Mouse (Mus musculus): ENCODE measurements at regions not wholly inside any gene's neighbourhood (a gene's known extent, or its start where the extent isn't known, plus 50 kb on each side); places are given as distances from the start of the nearest gene placed in this dataset.
A peak's percentile ranks its signal among the peaks of the same experiment; 100 is the strongest.

GRCm38 (mm10) chr4:23490224-23490623 is 1002.1 kb upstream of the Pou3f2 start:
- H3K9ac ChIP-seq (ENCODE audit: low read length) = no peak overlapping the region
- peak overlapping the region; percentile 60; the same call in 1 of the 2 replicates for H3K27ac ChIP-seq (ENCODE audit: low read depth, low read length)
- H3K27me3 ChIP-seq (ENCODE audit: control insufficient read depth, insufficient read depth, low read length) = no peaks in the 10 kb centered on the region
- ATAC-seq (replicated peaks; ENCODE audit: low FRiP score) (peak; percentile 92), DNase-seq (ENCODE audit: low spot score) (peak; percentile 51)
- no peaks in the 10 kb centered on the region for H3K9me3 ChIP-seq (ENCODE audit: control insufficient read depth, low read length)
- peaks cover 2% of the 10 kb centered on the region; the same call in 1 of the 2 replicates for H3K4me1 ChIP-seq (replicated peaks; ENCODE audit: control insufficient read depth, insufficient read depth, low read length)
- H3K36me3 ChIP-seq (ENCODE audit: control insufficient read depth, insufficient read depth, low read length) = no peaks in the 10 kb centered on the region
- no peak overlapping the region for H3K4me3 ChIP-seq (ENCODE audit: low read depth, low read length)
- H3K4me2 ChIP-seq (ENCODE audit: low read depth, low read length, severe bottlenecking) = no peak overlapping the region
- WGBS = 5% methylated on average over 3 of the region's 3 CpGs

- no peak overlapping the region for H3K4me2 ChIP-seq (ENCODE audit: low read depth, low read length, severe bottlenecking)
- WGBS = 6% methylated on average over 2 of the region's 2 CpGs
- no peak overlapping the region for H3K4me3 ChIP-seq (ENCODE audit: low read depth, low read length)
- no peak overlapping the region for H3K27ac ChIP-seq (ENCODE audit: low read depth, low read length)
- no peaks in the 10 kb centered on the region for H3K27me3 ChIP-seq (ENCODE audit: control insufficient read depth, insufficient read depth, low read length)
- ATAC-seq (replicated peaks; ENCODE audit: low FRiP score) = peak; percentile 70
- no peak overlapping the region for H3K9ac ChIP-seq (ENCODE audit: low read length)
- H3K4me1 ChIP-seq (replicated peaks; ENCODE audit: control insufficient read depth, insufficient read depth, low read length) = peaks cover 2% of the 10 kb centered on the region; the same call in 1 of the 2 replicates
- H3K9me3 ChIP-seq (ENCODE audit: control insufficient read depth, low read length) = no peaks in the 10 kb centered on the region
- DNase-seq (ENCODE audit: low spot score) = no peak
- no peaks in the 10 kb centered on the region for H3K36me3 ChIP-seq (ENCODE audit: control insufficient read depth, insufficient read depth, low read length)
Observed at GRCm38 (mm10) chr4:23491255-23491654, 1003.1 kb upstream of the Pou3f2 start.

DNA sequence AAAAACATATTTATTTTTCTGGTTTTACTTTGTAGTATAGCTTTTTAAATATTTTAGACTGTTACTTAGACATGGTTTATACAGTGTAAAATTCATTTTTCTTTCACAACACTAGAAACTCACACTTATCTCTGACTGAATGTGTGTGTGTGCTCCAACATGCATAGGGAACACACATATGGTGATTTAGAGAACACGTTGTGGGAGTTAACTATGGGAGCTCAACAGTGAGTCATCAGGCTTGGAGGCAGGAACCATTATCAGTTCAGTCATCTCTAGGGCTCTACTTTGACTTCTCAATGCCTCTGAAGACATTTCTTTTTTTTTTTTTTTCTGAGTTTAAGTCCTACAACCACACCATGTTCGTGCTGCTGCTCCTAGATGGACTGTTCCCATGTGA is 997.5 kb upstream of the Mms22l start:
- Histone ChIP-seq H3K4me1 (replicated peaks; ENCODE audit: control insufficient read depth, insufficient read depth, low read length) (no peaks in the 10 kb centered on the region), H3K27me3 (ENCODE audit: control insufficient read depth, insufficient read depth, low read length) (no peaks in the 10 kb centered on the region), H3K4me3 (ENCODE audit: low read depth, low read length) (no peak overlapping the region), H3K4me2 (ENCODE audit: low read depth, low read length, severe bottlenecking) (no peak overlapping the region), H3K9ac (ENCODE audit: low read length) (no peak overlapping the region), H3K9me3 (ENCODE audit: control insufficient read depth, low read length) (no peaks in the 10 kb centered on the region), H3K27ac (ENCODE audit: low read depth, low read length) (no peak overlapping the region), H3K36me3 (ENCODE audit: control insufficient read depth, insufficient read depth, low read length) (no peaks in the 10 kb centered on the region)
- 86% methylated on average over 2 of the region's 2 CpGs for WGBS
- DNase-seq (ENCODE audit: low spot score) = no peak
- ATAC-seq (replicated peaks; ENCODE audit: low FRiP score) = no peak

GRCm38 (mm10) chr4:23504770-23505420 is 991.4 kb upstream of the Mms22l start:
- H3K27ac ChIP-seq (ENCODE audit: low read depth, low read length) = no peak overlapping the region
- 48% methylated on average over 6 of the region's 6 CpGs for WGBS
- ATAC-seq (replicated peaks; ENCODE audit: low FRiP score) = peak; percentile 60; the same call in 1 of the 2 replicates
- no peaks in the 10 kb centered on the region for H3K27me3 ChIP-seq (ENCODE audit: control insufficient read depth, insufficient read depth, low read length)
- H3K4me3 ChIP-seq (ENCODE audit: low read depth, low read length) = no peak overlapping the region
- no peak for DNase-seq (ENCODE audit: low spot score)
- H3K4me2 ChIP-seq (ENCODE audit: low read depth, low read length, severe bottlenecking) = no peak overlapping the region
- no peaks in the 10 kb centered on the region for H3K9me3 ChIP-seq (ENCODE audit: control insufficient read depth, low read length)
- no peak overlapping the region for H3K9ac ChIP-seq (ENCODE audit: low read length)
- H3K4me1 ChIP-seq (replicated peaks; ENCODE audit: control insufficient read depth, insufficient read depth, low read length) = no peaks in the 10 kb centered on the region
- no peaks in the 10 kb centered on the region for H3K36me3 ChIP-seq (ENCODE audit: control insufficient read depth, insufficient read depth, low read length)

GRCm38 (mm10) chr4:23510873-23511272 is 985.4 kb upstream of the Mms22l start:
- 19% methylated on average over 4 of the region's 4 CpGs for WGBS
- Histone ChIP-seq H3K9me3 (ENCODE audit: control insufficient read depth, low read length) (no peaks in the 10 kb centered on the region), H3K36me3 (ENCODE audit: control insufficient read depth, insufficient read depth, low read length) (no peaks in the 10 kb centered on the region), H3K4me3 (ENCODE audit: low read depth, low read length) (no peak overlapping the region), H3K4me2 (ENCODE audit: low read depth, low read length, severe bottlenecking) (no peak overlapping the region), H3K4me1 (replicated peaks; ENCODE audit: control insufficient read depth, insufficient read depth, low read length) (peaks cover 9% of the 10 kb centered on the region), H3K9ac (ENCODE audit: low read length) (no peak overlapping the region), H3K27me3 (ENCODE audit: control insufficient read depth, insufficient read depth, low read length) (no peaks in the 10 kb centered on the region), H3K27ac (ENCODE audit: low read depth, low read length) (no peak overlapping the region)
- ATAC-seq (replicated peaks; ENCODE audit: low FRiP score) (peak; percentile 43; the same call in 1 of the 2 replicates), DNase-seq (ENCODE audit: low spot score) (peak; percentile 51)

DNA sequence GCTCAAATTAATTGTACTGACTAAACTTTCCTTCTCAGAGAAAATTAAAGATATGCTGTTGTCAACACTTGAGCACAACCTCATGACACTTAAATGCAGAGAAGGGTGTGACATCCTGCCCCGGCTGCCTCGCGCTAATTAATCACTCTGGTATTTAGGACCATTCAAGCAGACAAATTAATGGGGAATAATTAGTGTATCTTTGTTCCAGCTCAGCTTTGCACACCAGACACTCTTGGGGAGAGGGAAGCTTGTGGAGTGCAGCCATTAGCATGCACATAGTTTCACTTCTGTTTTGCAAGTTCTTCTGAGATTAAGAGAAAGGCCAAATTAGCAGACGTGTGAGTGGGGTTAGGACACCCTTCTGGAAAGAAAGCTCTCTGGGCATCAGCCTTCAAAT is 984.2 kb upstream of the Mms22l start:
- H3K36me3 ChIP-seq (ENCODE audit: control insufficient read depth, insufficient read depth, low read length) = no peaks in the 10 kb centered on the region
- DNase-seq (ENCODE audit: low spot score) (peak; percentile 67), ATAC-seq (replicated peaks; ENCODE audit: low FRiP score) (peak; percentile 91)
- no peak overlapping the region for H3K4me3 ChIP-seq (ENCODE audit: low read depth, low read length)
- H3K9me3 ChIP-seq (ENCODE audit: control insufficient read depth, low read length) = no peaks in the 10 kb centered on the region
- H3K27ac ChIP-seq (ENCODE audit: low read depth, low read length) = no peak overlapping the region
- H3K4me1 ChIP-seq (replicated peaks; ENCODE audit: control insufficient read depth, insufficient read depth, low read length) = peaks cover 9% of the 10 kb centered on the region
- H3K4me2 ChIP-seq (ENCODE audit: low read depth, low read length, severe bottlenecking) = no peak overlapping the region
- WGBS = 15% methylated on average over 4 of the region's 4 CpGs
- H3K27me3 ChIP-seq (ENCODE audit: control insufficient read depth, insufficient read depth, low read length) = no peaks in the 10 kb centered on the region
- no peak overlapping the region for H3K9ac ChIP-seq (ENCODE audit: low read length)

- Histone ChIP-seq H3K4me1 (replicated peaks; ENCODE audit: control insufficient read depth, insufficient read depth, low read length) (peaks cover 9% of the 10 kb centered on the region), H3K27ac (ENCODE audit: low read depth, low read length) (0 out of 2 replicates have a peak overlapping the region, but pooled peaks have one; percentile 19), H3K4me3 (ENCODE audit: low read depth, low read length) (no peak overlapping the region), H3K36me3 (ENCODE audit: control insufficient read depth, insufficient read depth, low read length) (no peaks in the 10 kb centered on the region), H3K4me2 (ENCODE audit: low read depth, low read length, severe bottlenecking) (0 out of 2 replicates have a peak overlapping the region, but pooled peaks have one; percentile 24), H3K27me3 (ENCODE audit: control insufficient read depth, insufficient read depth, low read length) (no peaks in the 10 kb centered on the region), H3K9me3 (ENCODE audit: control insufficient read depth, low read length) (no peaks in the 10 kb centered on the region; the same call in 1 of the 2 replicates), H3K9ac (ENCODE audit: low read length) (peak overlapping the region; percentile 16; the same call in 1 of the 2 replicates)
- DNase-seq (ENCODE audit: low spot score) (peak; percentile 69), ATAC-seq (replicated peaks; ENCODE audit: low FRiP score) (peak; percentile 69)
- 7% methylated on average over 9 of the region's 9 CpGs for WGBS
Observed at GRCm38 (mm10) chr4:23513939-23514338, 982.3 kb upstream of the Mms22l start.
